Mouse (Mus musculus) lung, postnatal 0 days (tissue): ENCODE data around the gene Ptafr. TPM values are rescaled to one million over a fixed set of nuclear protein-coding genes. Genes with fewer than 3 reads are reported as not detected.

ENCODE experiments used
- ATAC-seq: fragments of 200-750 bp; cut with Nextera tagmentation; 2 replicates; pipeline ENCODE4 v1.8.0; 2017; ENCODE audit warnings: moderate library complexity
- DNase-seq: peaks from one replicate; pipeline ENCODE4 v3.0.0-alpha.2; 2016; ENCODE audit warnings: low spot score
- H3K27ac ChIP-seq: fragments of 300-500 bp; sonication (generic); 2 replicates; pipeline ENCODE4 v1.5.1; 2014; ENCODE audit warnings: antibody characterized with exemption, mild to moderate bottlenecking, low read length, mixed read lengths
- H3K27me3 ChIP-seq: fragments of 300-500 bp; sonication (generic); replicated peaks from 2 replicates; pipeline ENCODE4 v1.6.1; 2014; ENCODE audit warnings: low read length, mixed read lengths; ENCODE audit not compliant: insufficient read depth
- H3K36me3 ChIP-seq: fragments of 300-500 bp; sonication (generic); 2 replicates; pipeline ENCODE4 v1.6.1; 2014; ENCODE audit warnings: low read length, mixed read lengths; ENCODE audit not compliant: insufficient read depth
- H3K4me1 ChIP-seq: fragments of 300-500 bp; sonication (generic); 2 replicates; pipeline ENCODE4 v1.6.1; 2014; ENCODE audit warnings: antibody characterized with exemption, low read depth, low read length, mixed read lengths; ENCODE audit not compliant: insufficient read depth
- H3K4me2 ChIP-seq: fragments of 300-500 bp; sonication (generic); replicated peaks from 2 replicates; pipeline ENCODE4 v1.6.1; 2014; ENCODE audit warnings: low read depth, mild to moderate bottlenecking, low read length, moderate library complexity, mixed read lengths
- H3K4me3 ChIP-seq: fragments of 300-500 bp; sonication (generic); 2 replicates; pipeline ENCODE4 v1.5.1; 2014; ENCODE audit warnings: low read depth, low read length
- H3K9ac ChIP-seq: fragments of 300-500 bp; sonication (generic); replicated peaks from 2 replicates; pipeline ENCODE4 v1.6.1; 2014; ENCODE audit warnings: low read depth, mild to moderate bottlenecking
- H3K9me3 ChIP-seq: fragments of 300-500 bp; sonication (generic); 2 replicates; pipeline ENCODE4 v1.6.1; 2016; ENCODE audit warnings: low read length, mixed read lengths
- CTCF ChIP-seq: IDR thresholded peaks from 2 replicates; pipeline ENCODE4 v1.5.1; 2016; ENCODE audit warnings: antibody characterized with exemption, mild to moderate bottlenecking
- EP300 ChIP-seq: IDR thresholded peaks from 2 replicates; pipeline ENCODE4 v1.6.1; 2016; ENCODE audit warnings: antibody characterized with exemption, mild to moderate bottlenecking, control low read depth
- WGBS: fragments of 180-500 bp; shearing (Covaris S2); extraction: QIAGEN DNeasy Blood & Tissue Kit; methylation state at CpG from one replicate; pipeline ENCODE4 v1.1.7; 2014; 5-methylcytosine and 5-hydroxymethylcytosine counted together
- polyA plus RNA-seq: library from polyadenylated mRNA; unstranded; fragments of >200 nt; fragmentation: Nextera tagmentation; extraction: Ambion mirVana; gene quantifications from 2 replicates; pipeline ENCODE4 v1.2.1, GENCODE M21; 2015

Gene Ptafr
- polyA plus RNA-seq, 1 experiment from 2014 or later = 2.1 TPM

GRCm38 (mm10) chr4:132618850-132619375 lies 55.0 kb downstream of the Ptafr start:
- ATAC-seq = peak; percentile 35; the same call in 1 of the 2 replicates
- H3K36me3 ChIP-seq = no peaks in the 10 kb centered on the region
- WGBS = 66% methylated on average over 10 of the region's 10 CpGs
- no peaks in the 10 kb centered on the region for H3K4me1 ChIP-seq
- peak; percentile 17 for DNase-seq
- H3K9me3 ChIP-seq = no peaks in the 10 kb centered on the region
- H3K27me3 ChIP-seq = no peaks in the 10 kb centered on the region
- no peak overlapping the region for H3K4me3 ChIP-seq
- H3K9ac ChIP-seq = no peak overlapping the region
- H3K27ac ChIP-seq = no peak overlapping the region
- TF ChIP-seq CTCF = no peak
- no peak for TF ChIP-seq EP300
- no peak overlapping the region for H3K4me2 ChIP-seq

- Histone ChIP-seq H3K36me3 (no peaks in the 10 kb centered on the region), H3K27ac (no peak overlapping the region), H3K9ac (no peak overlapping the region), H3K9me3 (no peaks in the 10 kb centered on the region), H3K4me1 (no peaks in the 10 kb centered on the region), H3K4me3 (no peak overlapping the region), H3K27me3 (no peaks in the 10 kb centered on the region), H3K4me2 (no peak overlapping the region)
- peak; percentile 20; the same call in 1 of the 2 replicates for TF ChIP-seq CTCF
- no peak for TF ChIP-seq EP300
- no peak for DNase-seq
- no peak for ATAC-seq
- 86% methylated on average over 4 of the region's 4 CpGs for WGBS
Measured at GRCm38 (mm10) chr4:132620134-132620533, 56.3 kb downstream of the Ptafr start.

GRCm38 (mm10) chr4:132621287-132622068 lies 57.6 kb downstream of the Ptafr start:
- H3K9me3 ChIP-seq = no peaks in the 10 kb centered on the region
- H3K27ac ChIP-seq = no peak overlapping the region
- H3K9ac ChIP-seq = no peak overlapping the region
- no peaks in the 10 kb centered on the region for H3K4me1 ChIP-seq
- H3K36me3 ChIP-seq = no peaks in the 10 kb centered on the region
- H3K4me3 ChIP-seq = no peak overlapping the region
- no peak for TF ChIP-seq EP300
- TF ChIP-seq CTCF = no peak
- H3K4me2 ChIP-seq = no peak overlapping the region
- no peaks in the 10 kb centered on the region for H3K27me3 ChIP-seq
- ATAC-seq = no peak
- no peak for DNase-seq
- WGBS = 71% methylated on average over 7 of the region's 7 CpGs

- no peak overlapping the region for H3K4me2 ChIP-seq
- no peak overlapping the region for H3K27ac ChIP-seq
- ATAC-seq (no peak), DNase-seq (no peak)
- no peak overlapping the region for H3K4me3 ChIP-seq
- no peak overlapping the region for H3K9ac ChIP-seq
- TF ChIP-seq EP300 (no peak), CTCF (no peak)
- H3K4me1 ChIP-seq = no peaks in the 10 kb centered on the region
- H3K9me3 ChIP-seq = no peaks in the 10 kb centered on the region
- H3K36me3 ChIP-seq = no peaks in the 10 kb centered on the region
- WGBS = 73% methylated on average over 5 of the region's 5 CpGs
- H3K27me3 ChIP-seq = no peaks in the 10 kb centered on the region
Measured at GRCm38 (mm10) chr4:132624034-132624657, 60.3 kb downstream of the Ptafr start.

GRCm38 (mm10) chr4:132628830-132629229 lies 65.0 kb downstream of the Ptafr start:
- DNase-seq = peak; percentile 81
- H3K4me2 ChIP-seq = no peak overlapping the region
- H3K27me3 ChIP-seq = no peaks in the 10 kb centered on the region
- H3K9ac ChIP-seq = no peak overlapping the region
- no peak for TF ChIP-seq EP300
- peak; percentile 79 for TF ChIP-seq CTCF
- 16% methylated on average over 2 of the region's 2 CpGs for WGBS
- H3K4me1 ChIP-seq = no peaks in the 10 kb centered on the region
- no peaks in the 10 kb centered on the region for H3K9me3 ChIP-seq
- no peak overlapping the region for H3K4me3 ChIP-seq
- ATAC-seq = peak; percentile 80
- H3K27ac ChIP-seq = no peak overlapping the region
- no peaks in the 10 kb centered on the region for H3K36me3 ChIP-seq

Other genes with a start within 250 kb of the Ptafr start
- 49.8 and 52.9 TPM in 2 replicates for gene Trnau1ap, start 234.5 kb upstream of the Ptafr start, polyA plus RNA-seq
- 14.3 and 14.7 TPM in 2 replicates for gene Rcc1, start 210.5 kb upstream of the Ptafr start, polyA plus RNA-seq
- 13.4 and 15.3 TPM in 2 replicates for gene Phactr4, start 141.6 kb upstream of the Ptafr start, polyA plus RNA-seq
- 10.4 and 11.3 TPM in 2 replicates for gene Med18, start 100.1 kb upstream of the Ptafr start, polyA plus RNA-seq
- gene Sesn2, start 53.6 kb upstream of the Ptafr start, polyA plus RNA-seq = 11.6 and 16.0 TPM in 2 replicates
- gene Atpif1, start 30.4 kb upstream of the Ptafr start, polyA plus RNA-seq = 700 and 732 TPM in 2 replicates
- 157 and 182 TPM in 2 replicates for gene Dnajc8, start 28.5 kb upstream of the Ptafr start, polyA plus RNA-seq
- 8.2 and 8.8 TPM in 2 replicates for gene Eya3, start 74.9 kb downstream of the Ptafr start, polyA plus RNA-seq
- gene Xkr8, start 168.5 kb downstream of the Ptafr start, polyA plus RNA-seq = 3.7 and 5.1 TPM in 2 replicates
- gene Smpdl3b, start 193.2 kb downstream of the Ptafr start, polyA plus RNA-seq = 3.7 TPM in 2 replicates
- gene Rpa2, start 204.3 kb downstream of the Ptafr start, polyA plus RNA-seq = 23.9 and 24.0 TPM in 2 replicates
- gene Themis2, start 232.3 kb downstream of the Ptafr start, polyA plus RNA-seq = 1.2 and 1.8 TPM in 2 replicates